Mouse (Mus musculus) olfactory bulb, adult 2 months (tissue): ENCODE results near the gene Ttyh2. TPM values are rescaled to one million over a fixed set of nuclear protein-coding genes. Genes with fewer than 3 reads are reported as not detected.

Source experiments
- H3K27ac ChIP-seq: fragments of 200-500 bp; 2 replicates; pipeline ENCODE4 v1.5.1; 2012; ENCODE audit warnings: low read depth, low read length; ENCODE audit not compliant: insufficient read depth
- H3K4me1 ChIP-seq: fragments of 200-500 bp; 2 replicates; pipeline ENCODE4 v1.6.1; 2012; ENCODE audit warnings: low read length; ENCODE audit not compliant: control insufficient read depth, insufficient read depth
- H3K4me3 ChIP-seq: fragments of 200-500 bp; 2 replicates; pipeline ENCODE4 v1.5.1; 2012; ENCODE audit warnings: mild to moderate bottlenecking, low read depth, low read length, moderate library complexity; ENCODE audit not compliant: insufficient read depth
- CTCF ChIP-seq: fragments of 200-500 bp; IDR thresholded peaks from 2 replicates; pipeline ENCODE4 v1.5.1; 2012; ENCODE audit warnings: low read depth, mild to moderate bottlenecking, low read length, moderate library complexity; ENCODE audit not compliant: insufficient read depth
- POLR2A ChIP-seq: fragments of 200-500 bp; IDR thresholded peaks from 2 replicates; pipeline ENCODE4 v1.6.1; 2012; ENCODE audit warnings: mild to moderate bottlenecking, low read depth, low read length, moderate library complexity; ENCODE audit not compliant: insufficient read depth
- WGBS: fragments of 180-500 bp; shearing (Covaris S2); methylation state at CpG from one replicate; pipeline ENCODE4 v1.1.7; 2018; 5-methylcytosine and 5-hydroxymethylcytosine counted together
- polyA plus RNA-seq: library from polyadenylated mRNA; stranded (reverse); fragments of >200 nt; gene quantifications from 2 replicates; pipeline ENCODE4 v1.2.4, GENCODE M21; 2012; ENCODE audit warnings: low replicate concordance; ENCODE audit not compliant: missing spikeins, insufficient read depth, insufficient read length

Gene Ttyh2
- not detected in 2 replicates for polyA plus RNA-seq

- TF ChIP-seq POLR2A (no peak), CTCF (no peak)
- Histone ChIP-seq H3K4me3 (peak within 1 kb of the TSS; percentile 65), H3K4me1 (peaks cover 34% of the 10 kb centered on the region), H3K27ac (peak within 1 kb of the TSS; percentile 31; the same call in 1 of the 2 replicates)
- WGBS, result 3% methylated on average over 40 of the region's 40 CpGs
Observed at GRCm38 (mm10) chr11:114675341-114675825, at the start of gene Ttyh2. Ttyh2 (plus strand) TSS chr11:114675431.

- no peaks in the 10 kb centered on the region for H3K4me1 ChIP-seq
- TF ChIP-seq POLR2A (no peak), CTCF (no peak)
- H3K4me3 ChIP-seq, result no peak overlapping the region
- no peak overlapping the region for H3K27ac ChIP-seq
- 61% methylated on average over 13 of the region's 13 CpGs for WGBS
Observed at GRCm38 (mm10) chr11:114626071-114626690, 49.0 kb upstream of the Ttyh2 start.

GRCm38 (mm10) chr11:114627036-114627435 is 48.2 kb upstream of the Ttyh2 start:
- 90% methylated on average over 5 of the region's 6 CpGs for WGBS
- no peak overlapping the region for H3K4me3 ChIP-seq
- TF ChIP-seq CTCF (no peak), POLR2A (no peak)

GRCm38 (mm10) chr11:114628032-114628431 is 47.2 kb upstream of the Ttyh2 start:
- 80% methylated on average over 12 of the region's 12 CpGs for WGBS
- TF ChIP-seq CTCF (no peak), POLR2A (no peak)
- no peaks in the 10 kb centered on the region for H3K4me1 ChIP-seq
- H3K4me3 ChIP-seq, result no peak overlapping the region
- no peak overlapping the region for H3K27ac ChIP-seq

More at GRCm38 (mm10) chr11:114627036-114627435, 48.2 kb upstream of the Ttyh2 start:
- no peak overlapping the region for H3K27ac ChIP-seq
- no peaks in the 10 kb centered on the region for H3K4me1 ChIP-seq

GRCm38 (mm10) chr11:114630044-114630443 is 45.2 kb upstream of the Ttyh2 start:
- no peak for TF ChIP-seq POLR2A
- TF ChIP-seq CTCF, result no peak
- H3K27ac ChIP-seq, result no peak overlapping the region
- no peaks in the 10 kb centered on the region; the same call in 1 of the 2 replicates for H3K4me1 ChIP-seq
- 85% methylated on average over 5 of the region's 5 CpGs for WGBS
- no peak overlapping the region for H3K4me3 ChIP-seq

GRCm38 (mm10) chr11:114632266-114632665 is 43.0 kb upstream of the Ttyh2 start:
- no peak overlapping the region for H3K27ac ChIP-seq

GRCm38 (mm10) chr11:114636292-114636691 is 38.9 kb upstream of the Ttyh2 start:
- TF ChIP-seq CTCF (peak; percentile 81), POLR2A (no peak)
- peak overlapping the region; percentile 12; the same call in 1 of the 2 replicates for H3K27ac ChIP-seq
- 0 out of 2 replicates have a peak overlapping the region, but pooled peaks have one; percentile 15 for H3K4me3 ChIP-seq
- WGBS, result 0% methylated on average over 6 of the region's 6 CpGs
- peaks cover 34% of the 10 kb centered on the region for H3K4me1 ChIP-seq

More at GRCm38 (mm10) chr11:114632266-114632665, 43.0 kb upstream of the Ttyh2 start:
- 63% methylated on average over 8 of the region's 8 CpGs for WGBS
- TF ChIP-seq POLR2A (no peak), CTCF (no peak)
- Histone ChIP-seq H3K4me3 (no peak overlapping the region), H3K4me1 (peaks cover 14% of the 10 kb centered on the region)

GRCm38 (mm10) chr11:114636727-114637505 is 38.3 kb upstream of the Ttyh2 start:
- H3K27ac ChIP-seq, result no peak overlapping the region; the same call in 1 of the 2 replicates
- 0 out of 2 replicates have a peak overlapping the region, but pooled peaks have one; percentile 15 for H3K4me3 ChIP-seq
- peaks cover 34% of the 10 kb centered on the region for H3K4me1 ChIP-seq
- WGBS, result 50% methylated on average over 35 of the region's 35 CpGs
- TF ChIP-seq POLR2A (no peak), CTCF (no peak)
